Mouse (Mus musculus): ENCODE measurements around the gene Krt90.

The Krt90 gene

GRCm38 (mm10) chr15:101562850-101563249 lies at the start of gene Krt90:
Gene Krt90 (minus strand): TSS chr15:101562950.
- no peak for DNase-seq (ENCODE audit: low spot score)

GRCm38 (mm10) chr15:101599123-101599522 lies 36.4 kb upstream of the Krt90 start:
- no peak for DNase-seq (ENCODE audit: low spot score)

- no peak for DNase-seq (ENCODE audit: low spot score)
Observed at GRCm38 (mm10) chr15:101588216-101588615, 25.5 kb upstream of the Krt90 start.

- no peak for DNase-seq (ENCODE audit: low spot score)
Observed at GRCm38 (mm10) chr15:101584456-101584855, 21.7 kb upstream of the Krt90 start.

GRCm38 (mm10) chr15:101583211-101583965 lies 20.6 kb upstream of the Krt90 start:
- no peak for DNase-seq (ENCODE audit: low spot score)

- no peak for DNase-seq (ENCODE audit: low spot score)
Observed at GRCm38 (mm10) chr15:101581701-101582100, 19.0 kb upstream of the Krt90 start.

GRCm38 (mm10) chr15:101575506-101575905 lies 12.8 kb upstream of the Krt90 start:
- DNase-seq (ENCODE audit: low spot score), result no peak

- no peak for DNase-seq (ENCODE audit: low spot score)
Observed at GRCm38 (mm10) chr15:101573796-101574345, 11.1 kb upstream of the Krt90 start, which contains the start of gene Krt75. Gene Krt75 (minus strand): TSS chr15:101573904.

- no peak for DNase-seq (ENCODE audit: low spot score)
Observed at GRCm38 (mm10) chr15:101567780-101568179, 5.0 kb upstream of the Krt90 start.

GRCm38 (mm10) chr15:101558034-101558646 lies 4.6 kb downstream of the Krt90 start:
- DNase-seq (ENCODE audit: low spot score), result no peak

- DNase-seq (ENCODE audit: low spot score), result no peak
Observed at GRCm38 (mm10) chr15:101553169-101553568, 9.6 kb downstream of the Krt90 start.

GRCm38 (mm10) chr15:101552188-101552587 lies 10.6 kb downstream of the Krt90 start:
- DNase-seq (ENCODE audit: low spot score), result no peak

- DNase-seq (ENCODE audit: low spot score), result no peak
Observed at GRCm38 (mm10) chr15:101550567-101550966, 12.2 kb downstream of the Krt90 start, which contains the start of gene Krt82. Gene Krt82 (minus strand): TSS chr15:101550667.

GRCm38 (mm10) chr15:101544478-101544877 lies 18.3 kb downstream of the Krt90 start:
- no peak for DNase-seq (ENCODE audit: low spot score)

- no peak for DNase-seq (ENCODE audit: low spot score)
Observed at GRCm38 (mm10) chr15:101542543-101542942, 20.2 kb downstream of the Krt90 start.

GRCm38 (mm10) chr15:101538580-101538900 lies 24.2 kb downstream of the Krt90 start:
- DNase-seq (ENCODE audit: low spot score), result no peak

GRCm38 (mm10) chr15:101537864-101538579 lies 24.7 kb downstream of the Krt90 start:
- no peak for DNase-seq (ENCODE audit: low spot score)

GRCm38 (mm10) chr15:101536054-101536850 lies 26.5 kb downstream of the Krt90 start:
- no peak for DNase-seq (ENCODE audit: low spot score)

- no peak for DNase-seq (ENCODE audit: low spot score)
Observed at GRCm38 (mm10) chr15:101532720-101533119, 30.0 kb downstream of the Krt90 start, which contains the start of gene Krt84. Gene Krt84 (minus strand): TSS chr15:101532820.

GRCm38 (mm10) chr15:101522556-101523232 lies 40.1 kb downstream of the Krt90 start:
- no peak for DNase-seq (ENCODE audit: low spot score)

GRCm38 (mm10) chr15:101519792-101520191 lies 43.0 kb downstream of the Krt90 start:
- DNase-seq (ENCODE audit: low spot score), result peak; percentile 63

All from left cerebral cortex, adult 11 months (tissue).